In genomic region chr3:41556451-41557266, GRCm38 (mm10) we compare ENCODE assay signal across 29 mouse cellular contexts. TPM values are rescaled to one million over a fixed set of nuclear protein-coding genes. Genes with fewer than 3 reads are reported as not detected.
DNase-seq lines count a peak whose midpoint lies in the region; ATAC-seq and TF ChIP-seq lines count a peak whose summit lies in the region.
"Had no signal": no experiment of that assay in that cellular context is flagged by ENCODE, and none has a peak within 500 bp of the region (broad histone marks: within the 10 kb centered on the region; RNA-seq: fewer than 3 reads in every experiment).

No protein-coding gene starts in this region.

- peak overlapping the region; percentile 97 for H3K4me3 ChIP-seq in E14TG2a.4 (replicated peaks; ENCODE audit: low read length)
- H3K4me3 ChIP-seq in ES-Bruce4 (ENCODE audit: low read depth, low read length): peak overlapping the region; percentile 95
- peak overlapping the region; percentile 78 for H3K4me3 ChIP-seq in G1E (ENCODE audit: low read depth, low read length)
- H3K4me3 ChIP-seq: embryonic facial prominence, embryonic 10.5 days; embryonic facial prominence, embryonic 13.5 days; erythroblast, embryonic 14.5 days; forebrain, embryonic 12.5 days; forebrain, embryonic 15.5 days; heart, embryonic 12.5 days; heart, embryonic 15.5 days; hindbrain, embryonic 10.5 days; hindbrain, embryonic 13.5 days; intestine, embryonic 15.5 days had no signal

- H3K27ac ChIP-seq in ES-Bruce4 (ENCODE audit: insufficient read depth, low read length): peak overlapping the region; percentile 78
- H3K27ac ChIP-seq: embryonic facial prominence, embryonic 10.5 days; embryonic facial prominence, embryonic 13.5 days; forebrain, embryonic 12.5 days; forebrain, embryonic 15.5 days; heart, embryonic 15.5 days; hindbrain, embryonic 10.5 days; hindbrain, embryonic 13.5 days; intestine, embryonic 15.5 days had no signal

- H3K27me3 ChIP-seq in E14TG2a.4 (ENCODE audit: insufficient read depth, low read length): no peaks in the 10 kb centered on the region
- no peaks in the 10 kb centered on the region for H3K27me3 ChIP-seq in ES-Bruce4 (ENCODE audit: control insufficient read depth, insufficient read depth, low read length, poor library complexity, severe bottlenecking)
- no peaks in the 10 kb centered on the region for H3K27me3 ChIP-seq in G1E (ENCODE audit: insufficient read depth, low read length)
- H3K27me3 ChIP-seq: embryonic facial prominence, embryonic 13.5 days; forebrain, embryonic 12.5 days; forebrain, embryonic 15.5 days; heart, embryonic 12.5 days; heart, embryonic 15.5 days; hindbrain, embryonic 13.5 days; intestine, embryonic 15.5 days had no signal

- no peak for TF ChIP-seq POLR2A in ES-Bruce4 (IDR thresholded peaks at IDR 0.05; ENCODE audit: insufficient read depth, low read length)

- DNase-seq in G1E (ENCODE audit: low spot score) (peak; percentile 44), ZHBTc4 (ENCODE audit: low read depth, low spot score) (peak; percentile 78), MN1 (ENCODE audit: low spot score) (no peak)
- no peak for DNase-seq in right cerebral cortex, postnatal 25 days
- DNase-seq: adrenal gland, adult 2 months; adrenal gland, postnatal 25 days; cerebellum, adult 11-12 months; cerebellum, adult 8-10 months; cerebellum, postnatal 10 days; cerebellum, postnatal 36 days; embryo, embryonic 11 days; gastrocnemius, postnatal 25 days; heart, adult 18-20 months; heart, postnatal 10 days; heart, postnatal 36 days had no signal

- H3K36me3 ChIP-seq in E14TG2a.4 (ENCODE audit: insufficient read depth, low read length) (peaks cover 50% of the 10 kb centered on the region), ES-Bruce4 (ENCODE audit: control insufficient read depth, insufficient read depth, low read length, poor library complexity, severe bottlenecking) (peaks cover 52% of the 10 kb centered on the region), G1E (replicated peaks) (peaks cover 27% of the 10 kb centered on the region)
- H3K36me3 ChIP-seq: embryonic facial prominence, embryonic 10.5 days; embryonic facial prominence, embryonic 13.5 days; forebrain, embryonic 12.5 days; forebrain, embryonic 15.5 days; heart, embryonic 12.5 days; heart, embryonic 15.5 days; hindbrain, embryonic 10.5 days; hindbrain, embryonic 13.5 days; intestine, embryonic 15.5 days had no signal

- H3K4me1 ChIP-seq in E14TG2a.4 (replicated peaks; ENCODE audit: low read depth, low read length) (peaks cover 56% of the 10 kb centered on the region), ES-Bruce4 (ENCODE audit: control insufficient read depth, insufficient read depth, low read length) (no peaks in the 10 kb centered on the region), G1E (ENCODE audit: insufficient read depth, low read depth, low read length) (peaks cover 47% of the 10 kb centered on the region)
- H3K4me1 ChIP-seq: embryonic facial prominence, embryonic 10.5 days; embryonic facial prominence, embryonic 13.5 days; forebrain, embryonic 12.5 days; forebrain, embryonic 15.5 days; hindbrain, embryonic 10.5 days; hindbrain, embryonic 13.5 days; intestine, embryonic 15.5 days had no signal

- TF ChIP-seq CTCF in E14TG2a.4 (conservative IDR thresholded peaks at IDR 0.05; ENCODE audit: low read length) (no peak), ES-Bruce4 (IDR thresholded peaks at IDR 0.05; ENCODE audit: low read depth, low read length) (no peak), G1E (IDR thresholded peaks at IDR 0.05; ENCODE audit: low read depth, low read length) (no peak)

- no peak for TF ChIP-seq EP300 in ES-Bruce4 (IDR thresholded peaks at IDR 0.05; ENCODE audit: insufficient read depth, low read depth, low read length)

- no peak for ATAC-seq in G1E (ENCODE audit: extremely low read depth, insufficient number of reproducible peaks, low FRiP score, poor library complexity, severe bottlenecking)
- ATAC-seq: CD4-positive, CD25-positive, alpha-beta regulatory T cell, adult 4 months; hindbrain, embryonic 16.5 days; intestine, embryonic 15.5 days had no signal

- H3K9me3 ChIP-seq in E14TG2a.4 (ENCODE audit: low read length): no peaks in the 10 kb centered on the region
- no peaks in the 10 kb centered on the region for H3K9me3 ChIP-seq in ES-Bruce4 (replicated peaks; ENCODE audit: control insufficient read depth, insufficient read depth, low read length, poor library complexity, severe bottlenecking)
- no peaks in the 10 kb centered on the region for H3K9me3 ChIP-seq in G1E (replicated peaks)
- H3K9me3 ChIP-seq: embryonic facial prominence, embryonic 13.5 days; forebrain, embryonic 12.5 days; forebrain, embryonic 15.5 days; heart, embryonic 12.5 days; heart, embryonic 15.5 days; hindbrain, embryonic 13.5 days; intestine, embryonic 15.5 days had no signal

- H3K9ac ChIP-seq in ES-Bruce4 (ENCODE audit: low read depth, poor library complexity, severe bottlenecking): peak overlapping the region; percentile 82
- H3K9ac ChIP-seq: embryonic facial prominence, embryonic 13.5 days; forebrain, embryonic 12.5 days; forebrain, embryonic 15.5 days; heart, embryonic 12.5 days; heart, embryonic 15.5 days; hindbrain, embryonic 13.5 days; intestine, embryonic 15.5 days had no signal

RNA-seq across cellular contexts. Expression of gene Jade1, which starts 1.1 kb away (rescaled TPM):
- 179 and 201 TPM in 2 replicates for polyA plus RNA-seq in ES-Bruce4 (2011; ENCODE audit: insufficient read depth, insufficient read length, low read depth, missing spikeins)
- 129 and 146 TPM in 2 replicates for total RNA-seq in G1E (2014; fragmentation: Nextera tagmentation)
- total RNA-seq in G1E (2017): 138 and 159 TPM in 2 replicates
- polyA plus RNA-seq in G1E (2012): 48.2 and 63.7 TPM in 2 replicates

Comparison
In these comparisons a context has a peak if more than half of its experiments do, and no peak if none do; other contexts are left out.
1. DNase-seq: peak in G1E (single experiment) and ZHBTc4 (single experiment); none in MN1 (single experiment) and right cerebral cortex, postnatal 25 days (single experiment).
2. Peak in every context shown above with its lines, with median percentiles within 50 percentile points of each other: H3K4me3 ChIP-seq.